Mouse (Mus musculus) erythroblast, embryonic 14.5 days (primary cell): ENCODE data around the gene Miox.

Experiments used
- GATA1 ChIP-seq: IDR thresholded peaks from 2 replicates; pipeline ENCODE4 v1.6.1; 2012; ENCODE audit warnings: low read length, inconsistent platforms, mixed read lengths
- TAL1 ChIP-seq: IDR thresholded peaks from 3 replicates; pipeline ENCODE4 v1.6.1; 2012; ENCODE audit warnings: low read length, inconsistent platforms, mixed read lengths

DNA sequence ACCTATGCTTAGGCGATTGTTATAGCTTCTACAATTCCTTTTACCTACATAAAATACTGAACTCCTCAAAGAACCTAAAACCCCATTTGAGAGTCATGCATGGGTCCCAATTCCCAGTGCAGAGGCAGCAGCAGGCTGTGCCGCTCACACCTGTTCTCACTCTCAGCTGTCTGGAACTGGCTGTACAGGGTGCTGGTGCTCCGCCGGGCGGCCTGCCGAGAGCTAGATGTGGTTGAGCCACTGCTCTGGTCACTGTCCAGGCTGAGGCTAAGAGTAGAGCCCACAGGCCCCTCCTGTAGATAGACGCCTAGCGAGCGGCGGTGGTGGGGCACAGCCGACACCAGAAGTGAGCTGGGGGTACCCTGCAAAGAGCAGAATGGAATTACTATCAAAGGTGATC is 44.7 kb upstream of the Miox start:
- TF ChIP-seq GATA1 (no peak), TAL1 (no peak)
